Mouse (Mus musculus): ENCODE measurements around the gene Tmem213.

DNA sequence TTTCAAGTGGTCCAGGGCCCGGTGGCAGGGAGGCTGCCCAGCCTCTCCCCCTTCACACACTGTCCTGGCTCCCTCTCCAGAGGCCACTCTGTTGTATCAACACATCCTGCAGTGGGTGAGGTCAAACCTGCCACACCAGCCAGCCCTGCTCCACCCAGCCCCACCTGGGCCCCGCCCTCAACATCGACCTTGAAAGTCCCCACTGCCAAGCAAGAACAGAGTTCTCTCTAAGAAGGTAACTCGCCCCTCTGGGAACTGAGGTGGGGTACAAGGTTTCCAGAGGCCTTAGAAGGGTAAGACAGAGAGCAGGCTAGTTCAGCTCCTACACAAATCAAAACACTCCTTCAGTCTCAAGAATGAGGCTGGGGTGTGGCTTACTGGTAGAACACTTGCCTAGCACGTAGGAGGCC lies 12.1 kb upstream of the Tmem213 start:
- TF ChIP-seq POLR2AphosphoS2 (IDR thresholded peaks at IDR 0.05; ENCODE audit: low read depth, low read length) (no peak), POLR2A (IDR thresholded peaks at IDR 0.05; ENCODE audit: low read depth, low read length) (no peak), TBP (conservative IDR thresholded peaks at IDR 0.05; ENCODE audit: low read depth, low read length) (no peak), JUN (IDR thresholded peaks at IDR 0.05; ENCODE audit: insufficient read depth, low read depth, low read length) (no peak), KAT2A (IDR thresholded peaks at IDR 0.05; ENCODE audit: insufficient replicate concordance, low read length) (no peak), EP300 (IDR thresholded peaks at IDR 0.05; ENCODE audit: low read length) (no peak), CTCF (conservative IDR thresholded peaks at IDR 0.05 in 1 of 2, IDR thresholded peaks at IDR 0.05 in 1 of 2; ENCODE audit: low read depth in 2 of 2, low read length in 2 of 2) (no peak), ETS1 (conservative IDR thresholded peaks at IDR 0.05; ENCODE audit: low read depth, low read length) (no peak)

Measured in CH12.LX (cell line).